Mouse (Mus musculus): ENCODE measurements around the gene Ostc.

Ostc gene

DNA sequence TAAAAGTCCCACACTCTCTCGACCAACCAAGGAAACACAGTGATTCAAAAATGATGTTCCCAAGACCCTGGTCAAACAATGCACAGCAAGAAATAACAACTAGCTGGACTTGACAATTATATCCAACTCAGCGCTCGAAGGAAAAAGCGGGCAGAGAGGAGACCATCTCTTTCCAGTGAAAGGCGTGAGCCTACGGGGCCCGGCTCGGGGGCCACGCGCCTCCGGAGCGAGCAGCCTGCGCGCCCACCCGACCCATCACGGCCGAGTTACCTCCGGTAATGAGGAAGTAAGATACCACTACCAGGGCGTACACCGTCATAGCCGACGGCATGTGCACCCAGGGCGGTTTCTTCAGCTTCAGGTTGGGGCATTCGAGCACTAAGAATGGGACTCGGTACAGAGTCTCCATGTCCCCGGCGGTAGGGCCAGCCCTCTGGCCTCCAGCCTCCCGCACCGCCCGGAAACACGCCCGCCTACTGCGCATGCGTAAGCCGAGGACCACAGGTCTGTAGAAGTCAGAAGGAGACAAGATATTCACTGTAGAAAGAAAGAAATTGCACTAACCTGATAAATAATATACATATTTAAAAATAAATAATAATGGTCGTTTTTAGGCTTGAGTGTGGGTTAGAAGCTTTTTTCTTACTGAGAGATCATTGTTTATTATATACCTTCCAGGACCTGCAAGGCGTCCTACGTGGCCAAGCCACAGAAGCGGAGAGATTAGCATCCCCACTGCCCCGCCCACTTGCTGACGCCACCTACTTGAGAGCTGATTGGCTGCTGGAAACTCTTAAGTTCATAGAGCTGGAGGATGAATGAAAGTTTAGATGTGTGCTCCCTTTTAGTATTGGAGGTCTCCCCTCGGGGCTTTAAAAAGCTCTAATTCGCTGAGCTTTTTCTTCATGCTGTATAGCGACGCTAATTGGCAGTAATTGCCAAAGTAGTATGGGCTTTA, at the start of gene Ostc:
TSS of gene Ostc (minus strand) at position 478 of the 958 bp plus-strand sequence.
- peak; percentile 99 for DNase-seq (ENCODE audit: low read depth, low spot score)

DNA sequence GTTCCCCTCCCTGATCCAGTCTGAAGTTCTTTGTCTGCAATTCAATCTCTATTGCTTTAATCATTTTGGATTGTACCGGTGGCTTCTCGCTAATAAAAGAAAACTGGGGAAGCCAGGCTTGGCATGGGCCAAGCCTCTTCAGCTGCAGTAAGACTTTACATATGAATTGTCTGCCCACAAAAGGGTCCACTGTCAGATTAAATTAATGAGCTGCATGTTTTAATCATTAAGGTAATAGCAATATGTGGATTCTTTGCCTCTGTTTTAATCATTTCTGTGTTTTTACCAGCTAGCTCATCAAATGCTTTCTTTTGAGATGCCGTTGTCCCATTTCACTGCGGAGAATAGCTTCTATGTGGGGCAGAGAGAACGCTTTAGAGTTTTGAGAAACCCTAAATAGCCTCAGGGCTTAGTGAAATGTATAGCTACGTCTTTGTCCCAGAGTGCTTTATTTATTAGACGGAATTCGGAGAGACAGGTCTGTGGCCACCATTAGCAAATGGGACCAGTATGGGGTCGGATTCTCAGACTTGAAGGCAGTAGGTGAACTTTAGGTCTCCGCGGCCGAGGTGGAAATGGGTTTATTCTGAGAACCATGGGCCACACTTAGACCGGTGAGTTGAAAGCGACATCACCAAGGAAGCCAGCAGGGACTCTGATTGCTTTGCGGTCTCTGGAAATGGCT, 49.1 kb upstream of the Ostc start:
- DNase-seq (ENCODE audit: low read depth, low spot score), result no peak

DNA sequence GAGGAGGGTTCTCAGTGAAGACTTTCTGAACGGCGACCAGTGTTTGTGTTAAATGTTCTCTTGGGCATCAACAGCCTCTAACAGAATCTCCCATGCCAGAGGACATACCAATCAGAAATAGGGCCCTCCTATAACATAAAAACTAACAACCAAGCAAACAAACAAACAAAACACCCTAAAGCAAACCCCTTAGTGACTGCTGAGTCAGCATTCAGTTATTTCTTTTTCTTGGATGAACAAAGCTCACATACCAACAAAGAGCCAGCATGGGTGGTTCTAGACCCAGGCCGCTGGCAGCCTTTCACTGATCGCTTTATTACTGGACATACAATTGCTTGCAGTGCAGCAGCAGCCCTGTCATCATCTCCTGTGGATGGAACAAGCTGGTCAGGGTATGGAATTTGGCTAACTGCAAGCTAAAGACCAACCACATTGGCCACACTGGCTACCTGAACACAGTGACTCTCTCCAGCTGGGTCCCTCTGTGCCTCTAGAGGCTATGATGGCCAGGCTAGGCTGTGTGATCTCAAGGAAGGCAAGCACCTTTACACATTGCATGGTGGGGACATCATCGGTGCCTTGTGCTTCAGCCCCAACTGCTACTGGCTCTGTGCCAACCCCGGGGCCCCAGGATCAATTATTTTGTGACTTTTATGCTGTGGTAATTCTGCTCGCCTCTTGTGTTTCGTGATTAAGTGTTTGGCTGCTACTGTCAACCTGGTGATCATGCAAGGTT, 48.0 kb upstream of the Ostc start:
- DNase-seq (ENCODE audit: low read depth, low spot score), result peak; percentile 57

DNA sequence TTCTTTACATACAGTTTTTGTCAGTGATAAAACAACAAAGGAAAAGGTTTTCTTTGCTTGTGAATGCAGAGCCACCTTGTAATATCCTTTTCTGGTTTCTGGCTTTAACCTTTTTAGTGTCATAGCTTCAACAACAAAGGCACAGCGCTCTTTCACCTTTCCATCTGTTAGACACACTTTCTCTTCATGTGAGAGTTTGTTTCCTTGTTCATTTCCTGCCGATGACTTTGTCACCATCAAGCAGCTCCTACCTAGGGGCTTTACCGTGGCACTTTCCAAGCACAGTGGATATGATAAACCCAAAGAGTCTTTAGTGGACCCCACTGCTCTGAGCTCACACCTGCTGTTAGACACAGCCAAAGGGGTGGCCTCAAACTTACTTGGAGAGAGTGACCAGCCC, 40.0 kb upstream of the Ostc start:
- no peak for DNase-seq (ENCODE audit: low read depth, low spot score)

DNA sequence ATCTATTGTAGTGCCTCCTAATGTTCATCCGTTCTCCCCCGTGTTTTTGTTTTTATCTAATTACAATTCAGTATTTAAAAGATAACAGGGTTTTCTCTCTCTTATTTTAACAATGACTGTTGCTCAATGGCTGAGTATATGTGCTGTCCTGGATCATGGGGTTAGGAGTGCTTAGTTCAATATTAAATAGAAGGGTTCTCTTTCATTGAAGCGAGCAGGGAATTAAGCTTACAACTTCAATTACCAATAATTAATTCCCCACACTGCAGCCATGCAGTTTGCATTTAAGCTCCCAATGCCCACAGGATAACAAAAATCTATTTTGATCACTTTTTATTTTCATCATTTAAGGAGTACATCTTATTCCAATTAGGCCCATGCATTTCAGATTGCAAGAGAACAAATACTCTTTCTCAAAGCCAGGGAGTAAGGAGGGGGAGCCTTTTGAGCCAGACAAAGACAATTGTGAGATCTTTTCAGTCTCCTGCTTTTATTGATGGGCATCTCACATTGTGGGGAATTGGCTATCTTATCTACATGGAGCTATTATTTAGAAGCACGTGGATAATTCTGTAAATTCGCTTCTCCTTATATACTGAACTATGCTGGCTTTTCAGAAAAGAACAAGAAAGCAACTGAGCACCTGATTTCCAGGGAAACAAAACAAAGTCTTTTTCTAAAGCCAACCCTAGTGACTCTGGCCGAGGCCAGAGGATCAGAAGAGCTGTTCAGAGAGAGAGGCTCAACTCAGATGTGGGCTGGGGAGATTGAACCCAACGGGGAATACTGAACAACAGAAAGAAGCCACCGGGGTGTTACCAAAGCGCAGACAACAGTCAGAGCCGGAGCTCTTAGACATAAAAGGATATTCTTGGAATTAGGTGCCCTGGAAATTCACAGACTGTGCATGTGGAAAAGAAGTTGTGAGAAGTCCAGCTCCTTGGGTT, 37.7 kb upstream of the Ostc start:
- DNase-seq (ENCODE audit: low read depth, low spot score), result no peak

DNA sequence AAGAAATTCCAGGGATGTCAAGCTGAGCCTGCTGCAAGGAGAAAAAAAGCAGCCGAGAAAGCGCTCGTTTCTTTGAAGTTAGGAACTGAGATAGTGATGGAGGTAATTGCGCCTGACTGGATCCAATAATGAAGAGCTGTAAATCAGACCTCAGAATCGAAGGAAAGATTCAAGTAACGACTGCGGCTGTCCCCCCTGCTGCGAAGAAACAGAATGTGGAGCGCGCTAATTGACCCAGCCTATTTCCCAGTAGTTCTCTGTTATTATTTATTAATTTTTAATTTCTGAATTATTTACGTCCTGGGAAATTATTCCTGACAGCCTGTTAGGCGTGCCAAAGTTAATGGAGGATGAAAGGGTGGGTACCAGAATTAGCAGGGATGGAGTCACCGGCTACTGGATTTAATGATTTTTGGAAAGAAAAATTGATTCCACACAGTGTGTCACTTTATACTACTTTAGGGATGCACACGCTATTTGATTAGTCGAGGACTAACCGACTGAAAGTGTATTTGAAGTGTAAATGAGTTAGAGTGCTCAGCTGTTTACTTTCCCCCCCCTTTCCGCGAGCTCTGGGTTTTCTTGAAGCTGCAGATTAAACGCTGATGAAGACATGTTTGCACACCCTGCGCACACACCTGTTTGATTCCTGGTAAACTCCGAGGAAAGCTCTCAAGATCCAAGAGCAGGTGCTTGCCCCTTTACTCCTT, 28.6 kb upstream of the Ostc start:
- no peak for DNase-seq (ENCODE audit: low read depth, low spot score)

DNA sequence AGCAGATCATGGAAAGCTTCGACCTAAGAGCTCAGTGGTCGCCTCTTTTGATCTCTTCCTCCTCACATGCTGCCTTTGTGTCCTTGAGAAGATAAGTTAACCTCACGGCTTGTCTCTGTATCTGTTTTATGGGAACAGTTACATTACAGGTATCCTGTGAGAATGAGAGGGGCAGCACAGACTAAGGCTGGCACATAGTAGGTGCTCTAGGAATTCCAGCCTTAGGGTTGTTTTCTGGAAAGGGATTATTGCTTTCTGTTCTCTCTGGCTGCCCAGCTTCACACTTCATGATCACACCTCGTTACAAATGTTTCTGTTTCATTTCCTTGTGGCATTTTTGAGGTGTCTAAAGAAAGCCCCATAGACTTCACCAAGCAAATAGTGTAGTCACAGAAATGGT, 27.5 kb upstream of the Ostc start:
- DNase-seq (ENCODE audit: low read depth, low spot score), result no peak

DNA sequence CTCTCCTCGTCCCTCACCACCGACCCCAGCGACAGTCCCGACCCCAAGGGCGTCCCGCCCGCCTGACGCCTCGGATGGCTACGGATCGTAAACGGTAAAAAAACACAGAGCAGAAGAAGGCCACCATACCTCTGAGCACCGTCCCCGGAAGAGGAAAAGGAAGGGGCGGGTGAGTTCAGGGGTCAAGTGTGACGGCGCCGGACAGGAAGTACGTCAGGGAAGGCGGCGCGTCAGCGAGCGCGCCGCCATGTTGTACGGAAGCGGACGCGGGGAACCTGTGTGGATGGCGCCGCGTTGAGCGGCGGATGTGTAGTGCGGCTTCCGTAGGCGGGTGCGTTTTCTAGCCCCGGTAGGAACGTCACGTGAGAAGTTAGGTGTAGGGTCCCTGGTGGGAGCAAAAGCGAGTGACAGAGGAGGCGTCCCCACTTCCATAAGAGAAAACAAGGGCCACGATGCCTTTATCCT, 21.0 kb upstream of the Ostc start, which contains the start of gene Rpl34:
TSS of gene Rpl34 (minus strand) at position 210 of the 465 bp plus-strand sequence.
- peak; percentile 93 for DNase-seq (ENCODE audit: low read depth, low spot score)

DNA sequence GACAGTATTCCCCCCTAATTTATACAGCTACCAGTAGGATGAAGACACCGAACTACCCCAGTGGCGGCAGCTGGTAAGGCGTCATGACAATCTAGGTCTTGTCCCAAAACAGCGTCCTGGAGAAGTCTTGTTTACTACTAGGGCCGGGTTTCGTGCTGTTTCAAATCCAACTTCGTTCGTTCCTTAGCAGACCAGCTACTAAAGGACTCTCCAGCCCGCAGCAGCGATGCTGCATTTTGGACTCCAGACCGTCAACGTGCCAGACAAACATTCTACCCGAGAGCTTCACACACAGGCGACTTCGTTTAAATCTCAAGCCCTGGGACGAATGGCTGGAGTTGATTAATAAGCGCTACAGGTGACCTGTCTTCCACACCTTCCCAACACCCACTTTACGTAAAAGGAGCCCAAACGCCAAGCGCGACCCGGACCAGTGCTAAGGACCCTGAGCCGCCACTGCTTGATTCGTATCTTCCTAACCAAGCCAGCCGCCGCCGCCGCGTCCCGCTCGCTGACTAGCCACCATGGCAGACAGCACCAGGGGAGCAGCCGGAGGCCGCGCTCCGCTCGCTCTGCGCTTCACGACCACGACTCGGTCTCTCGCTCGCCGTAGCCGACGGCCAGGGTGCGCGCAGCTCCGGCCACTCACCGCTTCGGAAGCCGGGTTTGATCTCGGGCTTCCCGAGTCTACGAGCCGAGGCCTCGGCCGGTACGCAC, 20.4 kb upstream of the Ostc start:
- peak; percentile 79 for DNase-seq (ENCODE audit: low read depth, low spot score)

DNA sequence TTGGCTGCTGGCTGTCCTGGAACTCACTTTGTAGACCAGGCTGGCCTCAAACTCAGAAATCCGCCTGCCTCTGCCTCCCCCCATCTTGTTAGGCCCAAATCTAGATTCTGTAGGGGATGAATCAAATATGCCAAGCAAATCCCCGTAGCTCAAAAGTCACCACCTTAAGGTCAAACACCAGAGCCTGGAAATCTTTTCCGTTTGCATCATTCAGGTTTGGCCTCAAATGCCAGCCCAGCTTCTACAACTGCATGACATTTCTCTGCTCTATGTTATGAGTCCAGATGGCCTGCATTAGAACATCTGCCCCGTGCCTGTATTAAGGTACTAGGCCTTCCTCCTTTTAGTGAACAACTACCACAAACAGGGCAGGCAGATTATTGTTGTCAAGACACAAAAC, 18.4 kb upstream of the Ostc start:
- DNase-seq (ENCODE audit: low read depth, low spot score), result no peak

DNA sequence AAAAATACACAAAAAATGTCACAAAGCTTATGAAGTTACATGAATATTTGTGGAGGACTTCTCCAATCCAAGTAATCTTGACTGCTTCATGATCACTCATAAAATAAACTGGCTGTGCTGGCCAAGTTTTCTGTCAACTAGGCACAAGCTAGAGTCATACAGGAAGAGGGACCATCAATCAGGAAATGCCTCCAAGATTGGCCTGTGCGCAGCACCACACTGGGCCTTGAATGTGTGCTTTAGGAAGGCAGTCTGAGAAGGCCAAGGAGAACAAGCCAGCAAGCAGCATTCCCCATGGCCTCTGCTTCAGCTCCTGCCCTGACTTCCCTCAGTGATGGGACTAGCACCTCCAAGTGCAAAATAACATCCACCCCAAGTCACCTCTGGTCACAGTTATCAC, 17.8 kb upstream of the Ostc start:
- no peak for DNase-seq (ENCODE audit: low read depth, low spot score)

DNA sequence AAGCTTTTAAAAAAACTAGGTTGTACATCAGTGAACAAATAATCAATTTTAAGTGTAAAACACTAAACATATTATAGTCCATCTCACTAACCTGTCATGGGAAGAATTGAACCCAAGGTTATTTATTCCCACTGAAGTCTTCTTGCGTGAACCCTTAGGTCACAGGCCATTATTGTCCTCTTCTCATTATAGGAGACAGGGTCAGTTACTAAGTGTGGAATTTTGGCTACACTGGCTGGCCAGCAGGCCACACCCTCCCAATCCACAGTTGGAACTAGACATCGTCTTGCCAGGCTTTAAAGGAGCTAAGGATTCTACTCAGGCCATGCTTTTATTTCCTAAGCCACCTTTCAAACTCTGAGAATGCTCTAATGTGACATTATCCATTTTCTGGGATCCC, 16.5 kb upstream of the Ostc start:
- DNase-seq (ENCODE audit: low read depth, low spot score), result no peak

DNA sequence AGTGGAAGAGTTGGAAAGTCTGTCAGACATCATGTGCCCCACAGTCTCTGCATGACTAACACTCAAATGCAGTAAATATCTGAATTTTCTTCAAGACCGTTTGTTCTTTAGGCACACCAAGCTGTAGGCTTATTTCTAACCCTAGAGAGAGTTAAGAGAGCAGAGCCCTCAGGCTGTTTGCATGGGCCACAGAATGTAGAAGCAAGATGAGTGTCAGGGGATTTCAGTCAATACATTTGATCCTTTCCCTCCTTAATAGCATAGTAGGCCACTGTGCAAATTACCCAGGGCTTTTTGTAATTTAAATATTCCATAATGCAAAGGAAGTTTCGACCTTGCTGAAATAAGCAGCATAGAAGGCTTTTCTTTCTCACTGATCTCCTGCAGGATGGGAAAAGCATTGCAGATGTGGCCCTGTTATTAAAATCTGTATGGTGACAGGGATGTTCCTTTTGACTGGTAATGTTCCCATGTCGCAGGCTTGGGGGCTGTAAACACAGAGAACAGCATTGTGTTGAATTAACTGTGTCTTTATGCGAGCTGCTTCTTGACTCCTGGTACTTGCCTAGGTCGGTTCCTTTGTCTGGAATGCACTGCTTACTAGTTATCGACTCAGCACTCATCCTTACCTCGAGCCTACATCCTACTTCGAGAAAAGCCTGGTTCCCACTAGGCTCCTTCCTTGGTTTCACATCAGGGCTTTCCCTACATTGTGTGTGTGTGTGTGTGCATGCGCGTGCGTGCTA, 13.7 kb upstream of the Ostc start:
- no peak for DNase-seq (ENCODE audit: low read depth, low spot score)

DNA sequence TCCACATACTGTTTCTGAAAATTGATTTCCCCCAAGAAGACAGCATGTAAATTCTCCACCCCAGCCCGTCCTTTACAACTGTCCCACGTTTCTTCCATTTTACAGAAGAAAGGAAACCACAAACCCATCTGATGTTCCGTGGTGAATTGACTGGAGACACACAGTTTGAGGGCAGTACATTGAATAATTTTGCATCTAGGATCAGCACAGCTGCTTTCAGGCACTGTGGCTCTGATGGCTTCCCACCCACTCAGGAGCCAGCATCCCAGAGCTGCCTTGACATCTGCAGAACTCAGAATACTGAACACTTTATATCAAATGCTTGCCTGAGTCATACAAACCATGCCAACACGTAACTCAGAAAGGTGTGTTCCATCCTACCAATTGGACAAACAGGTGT, 11.0 kb upstream of the Ostc start:
- DNase-seq (ENCODE audit: low read depth, low spot score), result no peak

DNA sequence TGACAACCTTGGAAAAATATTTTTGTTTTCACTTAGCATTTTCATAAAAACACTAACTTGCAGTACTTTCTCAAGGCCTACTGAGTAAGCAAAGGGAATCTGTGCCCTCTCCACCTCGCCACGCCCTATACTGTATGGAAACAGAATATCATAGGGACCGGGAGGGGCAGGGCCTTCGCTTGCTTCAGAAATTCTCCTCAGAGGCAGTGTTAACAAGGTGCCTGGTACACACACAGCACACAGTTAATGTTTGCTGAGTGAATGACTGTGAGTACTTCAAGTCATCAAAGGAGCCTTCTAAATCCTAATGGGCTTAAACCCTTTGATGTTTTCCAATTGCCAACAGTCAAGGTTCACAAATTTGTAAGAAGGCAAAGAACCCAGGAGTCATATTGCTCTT, 9.6 kb upstream of the Ostc start:
- DNase-seq (ENCODE audit: low read depth, low spot score), result no peak

DNA sequence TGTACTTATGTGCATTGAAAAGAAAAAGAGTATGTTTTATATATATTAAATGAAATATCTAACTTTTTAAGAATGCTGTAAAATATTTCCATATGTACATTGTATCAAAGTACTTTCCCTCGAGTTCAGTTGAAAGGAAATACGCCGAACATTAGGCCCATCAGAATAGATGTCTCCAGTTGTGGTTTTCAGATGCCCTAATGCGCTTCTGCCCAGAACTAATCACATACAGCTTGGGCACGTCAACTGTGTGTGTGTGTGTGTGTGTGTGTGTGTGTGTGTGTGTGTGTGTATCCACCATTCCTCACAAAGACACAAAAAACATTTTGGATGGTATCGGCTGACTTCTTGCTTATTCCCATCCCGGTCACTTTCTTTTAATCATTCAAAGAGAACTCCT, 7.3 kb upstream of the Ostc start:
- no peak for DNase-seq (ENCODE audit: low read depth, low spot score)

DNA sequence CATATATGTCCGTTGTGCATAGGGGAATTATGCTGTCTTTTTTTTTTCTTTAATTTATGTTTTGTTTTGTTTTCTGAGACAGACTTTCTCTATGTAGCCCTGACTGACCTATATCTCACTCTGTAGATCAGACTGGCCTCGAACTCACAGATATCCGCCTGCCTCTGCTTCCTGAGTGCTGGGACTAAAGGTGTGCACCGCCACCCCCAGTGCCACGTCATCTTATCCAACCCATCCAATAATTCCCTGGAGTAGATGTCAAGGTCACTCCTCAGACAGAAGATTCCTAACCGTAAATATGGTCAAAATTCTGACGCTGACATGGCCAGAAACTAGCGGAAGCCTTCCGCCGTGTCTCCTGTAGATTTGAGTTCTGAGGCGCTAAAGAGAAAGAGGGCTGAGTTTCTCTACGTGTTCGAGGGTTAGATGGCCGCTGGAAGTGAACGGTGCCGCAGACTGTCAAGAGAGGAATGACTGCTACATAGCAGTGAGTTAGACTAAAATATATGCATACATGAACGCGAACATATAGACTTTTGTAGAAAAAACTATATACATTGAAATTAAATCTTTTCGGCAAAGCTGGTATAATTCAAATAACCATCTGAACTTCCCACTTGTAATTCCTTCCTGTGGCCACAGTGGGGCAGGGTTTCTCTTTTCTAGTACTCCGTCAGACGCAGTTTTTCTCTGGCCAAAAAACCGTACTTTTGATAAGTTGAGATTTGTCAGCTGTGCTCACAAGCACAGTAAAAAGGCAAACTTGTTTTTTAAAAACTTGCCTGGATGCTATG, 5.7 kb upstream of the Ostc start:
- peak; percentile 87 for DNase-seq (ENCODE audit: low read depth, low spot score)

DNA sequence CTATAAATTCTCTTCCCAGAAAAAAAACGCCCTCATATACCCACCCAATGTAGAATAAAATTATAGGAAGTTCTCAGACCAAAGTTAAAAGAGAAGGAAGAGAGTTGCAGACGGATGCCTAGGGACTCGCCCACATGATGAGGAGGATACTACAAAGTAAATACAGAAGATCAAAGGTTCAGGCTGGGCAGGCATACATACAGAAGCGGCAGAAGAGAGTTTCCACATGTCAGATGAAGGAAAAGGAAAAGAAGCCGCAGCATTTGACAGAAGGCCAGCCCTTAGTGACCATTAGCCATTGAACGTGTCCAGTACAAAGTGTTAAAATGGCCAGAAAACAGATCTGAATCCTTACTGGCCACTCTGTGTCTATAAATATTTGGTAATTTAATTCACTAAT, 3.6 kb upstream of the Ostc start:
- no peak for DNase-seq (ENCODE audit: low read depth, low spot score)
